Mouse (Mus musculus) intestine, postnatal 0 days (tissue): ENCODE results near the gene Gm9903. TPM values are rescaled to one million over a fixed set of nuclear protein-coding genes. Genes with fewer than 3 reads are reported as not detected.

Experiments
- ATAC-seq: fragments of 200-750 bp; cut with Nextera tagmentation; 2 replicates; pipeline ENCODE4 v1.8.0; 2017; ENCODE audit warnings: mild to moderate bottlenecking, moderate TSS enrichment, moderate library complexity
- H3K27ac ChIP-seq: fragments of 300-500 bp; sonication (generic); 2 replicates; pipeline ENCODE4 v1.5.1; 2014; ENCODE audit warnings: mild to moderate bottlenecking, low read depth, low read length, moderate library complexity
- H3K27me3 ChIP-seq: fragments of 300-500 bp; sonication (generic); replicated peaks from 2 replicates; pipeline ENCODE4 v1.6.1; 2014; ENCODE audit warnings: low read length, mixed read lengths; ENCODE audit not compliant: control insufficient read depth, insufficient read depth
- H3K36me3 ChIP-seq: fragments of 300-500 bp; sonication (generic); 2 replicates; pipeline ENCODE4 v1.6.1; 2014; ENCODE audit warnings: mild to moderate bottlenecking, moderate library complexity; ENCODE audit not compliant: control insufficient read depth, insufficient read depth
- H3K4me1 ChIP-seq: fragments of 300-500 bp; sonication (generic); replicated peaks from 2 replicates; pipeline ENCODE4 v1.6.1; 2014; ENCODE audit warnings: antibody characterized with exemption, low read length, mixed read lengths; ENCODE audit not compliant: control insufficient read depth, insufficient read depth
- H3K4me2 ChIP-seq: fragments of 300-500 bp; sonication (generic); replicated peaks from 2 replicates; pipeline ENCODE4 v1.6.1; 2014; ENCODE audit warnings: low read depth, mild to moderate bottlenecking, moderate library complexity
- H3K4me3 ChIP-seq: fragments of 300-500 bp; sonication (generic); 2 replicates; pipeline ENCODE4 v1.5.1; 2014; ENCODE audit warnings: low read depth, low read length
- H3K9ac ChIP-seq: fragments of 300-500 bp; sonication (generic); 2 replicates; pipeline ENCODE4 v1.6.1; 2014; ENCODE audit warnings: mild to moderate bottlenecking, low read depth, low read length
- H3K9me3 ChIP-seq: fragments of 300-500 bp; sonication (generic); 2 replicates; pipeline ENCODE4 v1.6.1; 2016; ENCODE audit warnings: mixed run types; ENCODE audit not compliant: control insufficient read depth
- CTCF ChIP-seq: sonication (generic); IDR thresholded peaks from 2 replicates; pipeline ENCODE4 v1.5.1; 2016; ENCODE audit warnings: low read depth, mild to moderate bottlenecking, control low read depth, antibody characterized with exemption, moderate library complexity
- WGBS: fragments of 180-500 bp; shearing (Covaris S2); extraction: QIAGEN DNeasy Blood & Tissue Kit; methylation state at CpG from one replicate; pipeline ENCODE4 v1.1.7; 2014; 5-methylcytosine and 5-hydroxymethylcytosine counted together
- polyA plus RNA-seq: library from polyadenylated mRNA; unstranded; fragments of >200 nt; fragmentation: Nextera tagmentation; extraction: Ambion mirVana; gene quantifications from 2 replicates; pipeline ENCODE4 v1.2.1, GENCODE M21; 2015

Gene Gm9903
- polyA plus RNA-seq, 1 experiment from 2014 or later, result 0.42 TPM

- H3K9ac ChIP-seq, result no peak overlapping the region
- H3K4me3 ChIP-seq, result no peak overlapping the region
- H3K27ac ChIP-seq, result no peak overlapping the region
- 83% methylated on average over 3 of the region's 3 CpGs for WGBS
- H3K4me1 ChIP-seq, result peaks cover 6% of the 10 kb centered on the region; the same call in 1 of the 2 replicates
- H3K36me3 ChIP-seq, result peaks cover 5% of the 10 kb centered on the region; the same call in 1 of the 2 replicates
- H3K9me3 ChIP-seq, result no peaks in the 10 kb centered on the region
- H3K4me2 ChIP-seq, result no peak overlapping the region
- no peaks in the 10 kb centered on the region for H3K27me3 ChIP-seq
- TF ChIP-seq CTCF, result no peak
- ATAC-seq, result no peak
These were observed 6.0 kb upstream of the Gm9903 start for GRCm38 (mm10) chr5:33623766-33624165.

- Histone ChIP-seq H3K4me1 (peaks cover 6% of the 10 kb centered on the region; the same call in 1 of the 2 replicates), H3K36me3 (0 out of 2 replicates have a peak, but pooled peaks cover 5% of the 10 kb centered on the region), H3K27ac (no peak overlapping the region), H3K4me3 (peak overlapping the region; percentile 83), H3K9me3 (no peaks in the 10 kb centered on the region), H3K4me2 (peak overlapping the region; percentile 89), H3K9ac (no peak overlapping the region), H3K27me3 (no peaks in the 10 kb centered on the region)
- 15% methylated on average over 4 of the region's 4 CpGs for WGBS
- no peak for TF ChIP-seq CTCF
- ATAC-seq, result no peak
These were observed 1.8 kb upstream of the Gm9903 start for GRCm38 (mm10) chr5:33627968-33628367.

GRCm38 (mm10) chr5:33628820-33629300 lies 865 bp upstream of the Gm9903 start:
- Histone ChIP-seq H3K36me3 (no peaks in the 10 kb centered on the region), H3K27me3 (no peaks in the 10 kb centered on the region), H3K9me3 (no peaks in the 10 kb centered on the region), H3K4me1 (peaks cover 6% of the 10 kb centered on the region; the same call in 1 of the 2 replicates), H3K9ac (peak overlapping the region; percentile 87), H3K4me3 (peak overlapping the region; percentile 83), H3K4me2 (peak overlapping the region; percentile 89), H3K27ac (peak overlapping the region; percentile 93)
- TF ChIP-seq CTCF, result no peak
- WGBS, result 0% methylated on average over 24 of the region's 24 CpGs
- ATAC-seq, result peak; percentile 10

- Histone ChIP-seq H3K4me2 (peak overlapping the region; percentile 89), H3K4me3 (peak overlapping the region; percentile 83), H3K9ac (peak overlapping the region; percentile 0; the same call in 1 of the 2 replicates), H3K27ac (peak overlapping the region; percentile 93), H3K4me1 (peaks cover 6% of the 10 kb centered on the region; the same call in 1 of the 2 replicates), H3K9me3 (no peaks in the 10 kb centered on the region), H3K27me3 (no peaks in the 10 kb centered on the region), H3K36me3 (no peaks in the 10 kb centered on the region)
- peak; percentile 49 for ATAC-seq
- TF ChIP-seq CTCF, result no peak
- WGBS, result under 1% methylated on average over 9 of the region's 9 CpGs
These were observed 336 bp downstream of the Gm9903 start for GRCm38 (mm10) chr5:33630061-33630460.

GRCm38 (mm10) chr5:33630615-33631014 lies 890 bp downstream of the Gm9903 start:
- Histone ChIP-seq H3K9ac (peak overlapping the region; percentile 0; the same call in 1 of the 2 replicates), H3K4me2 (peak overlapping the region; percentile 89), H3K4me3 (no peak overlapping the region; the same call in 1 of the 2 replicates), H3K4me1 (peaks cover 6% of the 10 kb centered on the region; the same call in 1 of the 2 replicates), H3K36me3 (no peaks in the 10 kb centered on the region), H3K27me3 (no peaks in the 10 kb centered on the region), H3K9me3 (no peaks in the 10 kb centered on the region), H3K27ac (peak overlapping the region; percentile 93)
- 33% methylated on average over 4 of the region's 4 CpGs for WGBS
- TF ChIP-seq CTCF, result no peak
- ATAC-seq, result peak; percentile 58

- 87% methylated on average over 1 of the region's 1 CpGs for WGBS
- TF ChIP-seq CTCF, result no peak
- no peak overlapping the region for H3K4me2 ChIP-seq
- peaks cover 6% of the 10 kb centered on the region; the same call in 1 of the 2 replicates for H3K4me1 ChIP-seq
- H3K36me3 ChIP-seq, result 0 out of 2 replicates have a peak, but pooled peaks cover 9% of the 10 kb centered on the region
- no peak for ATAC-seq
- H3K9me3 ChIP-seq, result no peaks in the 10 kb centered on the region
- no peaks in the 10 kb centered on the region for H3K27me3 ChIP-seq
- no peak overlapping the region for H3K27ac ChIP-seq
- H3K9ac ChIP-seq, result no peak overlapping the region
- H3K4me3 ChIP-seq, result no peak overlapping the region
These were observed 2.8 kb downstream of the Gm9903 start for GRCm38 (mm10) chr5:33632526-33632925.
